Mouse (Mus musculus) forebrain, embryonic 15.5 days (tissue): ENCODE measurements around the gene Cdc37l1. TPM values are rescaled to one million over a fixed set of nuclear protein-coding genes. Genes with fewer than 3 reads are reported as not detected.

Source experiments
- ATAC-seq: fragments of 200-750 bp; cut with Nextera tagmentation; replicated peaks from 2 replicates; pipeline ENCODE4 v1.8.0; 2017; ENCODE audit warnings: mild to moderate bottlenecking, moderate TSS enrichment, moderate library complexity
- H3K27ac ChIP-seq: fragments of 300-500 bp; sonication (generic); replicated peaks from 2 replicates; pipeline ENCODE4 v1.5.1; 2015; ENCODE audit warnings: mild to moderate bottlenecking, inconsistent platforms
- H3K27me3 ChIP-seq: fragments of 300-500 bp; sonication (generic); 2 replicates; pipeline ENCODE4 v1.6.1; 2015; ENCODE audit warnings: inconsistent platforms
- H3K36me3 ChIP-seq: fragments of 300-500 bp; sonication (generic); 2 replicates; pipeline ENCODE4 v1.6.1; 2015; ENCODE audit warnings: mild to moderate bottlenecking, inconsistent platforms
- H3K4me1 ChIP-seq: fragments of 300-500 bp; sonication (generic); 2 replicates; pipeline ENCODE4 v1.6.1; 2015; ENCODE audit warnings: inconsistent platforms
- H3K4me2 ChIP-seq: fragments of 300-500 bp; sonication (generic); replicated peaks from 2 replicates; pipeline ENCODE4 v1.6.1; 2015; ENCODE audit warnings: mild to moderate bottlenecking, inconsistent platforms
- H3K4me3 ChIP-seq: fragments of 300-500 bp; sonication (generic); 2 replicates; pipeline ENCODE4 v1.5.1; 2015; ENCODE audit warnings: mild to moderate bottlenecking, inconsistent platforms
- H3K9ac ChIP-seq: fragments of 300-500 bp; sonication (generic); replicated peaks from 2 replicates; pipeline ENCODE4 v1.6.1; 2015; ENCODE audit warnings: mild to moderate bottlenecking, inconsistent platforms
- H3K9me3 ChIP-seq: fragments of 300-500 bp; sonication (generic); 2 replicates; pipeline ENCODE4 v1.6.1; 2016; ENCODE audit warnings: inconsistent platforms
- WGBS: fragments of 180-500 bp; shearing (Covaris S2); methylation state at CpG from one replicate; pipeline ENCODE4 v1.1.7; 2015; ENCODE audit warnings: mixed read lengths; 5-methylcytosine and 5-hydroxymethylcytosine counted together
- polyA plus RNA-seq: library from polyadenylated mRNA; unstranded; fragments of >200 nt; fragmentation: Nextera tagmentation; extraction: Ambion mirVana; gene quantifications from 2 replicates; pipeline ENCODE4 v1.2.1, GENCODE M21; 2015

Cdc37l1 gene
- polyA plus RNA-seq, 1 experiment from 2014 or later: 58.1 TPM

DNA sequence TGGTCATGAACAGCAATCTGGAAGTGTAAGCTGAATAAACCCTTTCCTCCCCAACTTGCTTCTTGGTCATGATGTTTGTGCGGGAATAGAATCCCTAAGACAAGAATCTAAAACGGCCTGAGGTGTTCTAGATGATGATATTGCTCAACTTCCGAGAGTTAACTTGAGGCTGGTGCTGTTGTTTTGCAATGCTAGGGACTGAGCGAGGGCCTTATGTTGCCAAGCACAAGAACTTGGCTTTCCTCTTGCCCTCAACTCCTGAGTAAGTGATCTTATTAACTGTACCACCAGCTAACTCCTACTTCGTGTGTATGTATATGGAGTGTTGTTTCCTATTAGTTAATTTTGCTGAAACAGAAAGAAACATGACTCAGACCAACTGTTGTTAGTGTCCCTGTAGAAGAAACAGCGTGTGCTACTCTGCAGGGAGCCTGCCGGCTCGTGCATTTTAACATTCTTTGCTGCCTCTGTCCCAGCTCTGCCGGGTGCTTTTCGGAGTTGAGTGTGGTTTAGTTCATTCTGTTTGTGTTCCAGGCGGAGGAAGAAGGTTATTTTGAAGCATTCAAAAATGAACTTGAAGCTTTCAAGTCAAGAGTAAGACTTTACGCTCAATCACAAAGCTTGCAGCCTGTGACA lies 21.3 kb downstream of the Cdc37l1 start:
- 85% methylated on average over 12 of the region's 12 CpGs for WGBS
- Histone ChIP-seq H3K9me3 (no peaks in the 10 kb centered on the region), H3K4me3 (no peak overlapping the region), H3K9ac (no peak overlapping the region), H3K36me3 (peaks cover 59% of the 10 kb centered on the region), H3K27ac (no peak overlapping the region), H3K4me2 (no peak overlapping the region), H3K27me3 (no peaks in the 10 kb centered on the region), H3K4me1 (no peaks in the 10 kb centered on the region)
- no peak for ATAC-seq

- no peaks in the 10 kb centered on the region for H3K27me3 ChIP-seq
- H3K9me3 ChIP-seq: no peaks in the 10 kb centered on the region
- no peak overlapping the region for H3K27ac ChIP-seq
- no peak overlapping the region for H3K4me3 ChIP-seq
- WGBS: 89% methylated on average over 5 of the region's 5 CpGs
- H3K9ac ChIP-seq: no peak overlapping the region
- no peaks in the 10 kb centered on the region for H3K4me1 ChIP-seq
- no peak overlapping the region for H3K4me2 ChIP-seq
- H3K36me3 ChIP-seq: peaks cover 61% of the 10 kb centered on the region
- no peak for ATAC-seq
Observed at GRCm38 (mm10) chr19:29014466-29015055, 24.4 kb downstream of the Cdc37l1 start.

- 89% methylated on average over 8 of the region's 8 CpGs for WGBS
- H3K36me3 ChIP-seq: peaks cover 67% of the 10 kb centered on the region
Observed at GRCm38 (mm10) chr19:29015410-29016203, 25.5 kb downstream of the Cdc37l1 start.

GRCm38 (mm10) chr19:29016204-29016765 lies 26.1 kb downstream of the Cdc37l1 start:
- no peak overlapping the region for H3K4me2 ChIP-seq
- no peaks in the 10 kb centered on the region for H3K27me3 ChIP-seq
- no peak overlapping the region for H3K9ac ChIP-seq
- H3K4me1 ChIP-seq: no peaks in the 10 kb centered on the region
- no peak for ATAC-seq
- no peaks in the 10 kb centered on the region for H3K9me3 ChIP-seq
- peaks cover 70% of the 10 kb centered on the region for H3K36me3 ChIP-seq
- 90% methylated on average over 5 of the region's 5 CpGs for WGBS
- H3K4me3 ChIP-seq: no peak overlapping the region
- H3K27ac ChIP-seq: no peak overlapping the region

More at GRCm38 (mm10) chr19:29015410-29016203, 25.5 kb downstream of the Cdc37l1 start:
- no peak overlapping the region for H3K27ac ChIP-seq
- no peak overlapping the region for H3K9ac ChIP-seq
- no peak overlapping the region for H3K4me3 ChIP-seq
- ATAC-seq: no peak
- H3K4me2 ChIP-seq: no peak overlapping the region
- H3K9me3 ChIP-seq: no peaks in the 10 kb centered on the region
- no peaks in the 10 kb centered on the region for H3K4me1 ChIP-seq
- H3K27me3 ChIP-seq: no peaks in the 10 kb centered on the region

- H3K27ac ChIP-seq: no peak overlapping the region
Observed at GRCm38 (mm10) chr19:29016786-29017185, 26.6 kb downstream of the Cdc37l1 start.

GRCm38 (mm10) chr19:29019647-29020046 lies 29.5 kb downstream of the Cdc37l1 start:
- no peak overlapping the region for H3K4me3 ChIP-seq
- no peaks in the 10 kb centered on the region for H3K9me3 ChIP-seq
- H3K36me3 ChIP-seq: peaks cover 64% of the 10 kb centered on the region
- H3K4me1 ChIP-seq: peaks cover 8% of the 10 kb centered on the region
- 91% methylated on average over 3 of the region's 3 CpGs for WGBS
- H3K4me2 ChIP-seq: no peak overlapping the region
- no peak overlapping the region for H3K27ac ChIP-seq
- H3K9ac ChIP-seq: no peak overlapping the region
- ATAC-seq: no peak
- no peaks in the 10 kb centered on the region for H3K27me3 ChIP-seq

More at GRCm38 (mm10) chr19:29016786-29017185, 26.6 kb downstream of the Cdc37l1 start:
- Histone ChIP-seq H3K9ac (no peak overlapping the region), H3K27me3 (no peaks in the 10 kb centered on the region), H3K36me3 (peaks cover 70% of the 10 kb centered on the region), H3K4me2 (no peak overlapping the region), H3K4me3 (no peak overlapping the region), H3K9me3 (no peaks in the 10 kb centered on the region), H3K4me1 (no peaks in the 10 kb centered on the region)
- ATAC-seq: no peak
- 90% methylated on average over 5 of the region's 5 CpGs for WGBS

- no peak overlapping the region for H3K4me2 ChIP-seq
- no peak overlapping the region for H3K27ac ChIP-seq
- H3K36me3 ChIP-seq: peaks cover 63% of the 10 kb centered on the region
- WGBS: 94% methylated on average over 7 of the region's 7 CpGs
- H3K9me3 ChIP-seq: no peaks in the 10 kb centered on the region
- no peaks in the 10 kb centered on the region for H3K27me3 ChIP-seq
- ATAC-seq: no peak
- no peak overlapping the region for H3K4me3 ChIP-seq
- peaks cover 9% of the 10 kb centered on the region for H3K4me1 ChIP-seq
- no peak overlapping the region for H3K9ac ChIP-seq
Observed at GRCm38 (mm10) chr19:29021754-29022345, 31.7 kb downstream of the Cdc37l1 start.

DNA sequence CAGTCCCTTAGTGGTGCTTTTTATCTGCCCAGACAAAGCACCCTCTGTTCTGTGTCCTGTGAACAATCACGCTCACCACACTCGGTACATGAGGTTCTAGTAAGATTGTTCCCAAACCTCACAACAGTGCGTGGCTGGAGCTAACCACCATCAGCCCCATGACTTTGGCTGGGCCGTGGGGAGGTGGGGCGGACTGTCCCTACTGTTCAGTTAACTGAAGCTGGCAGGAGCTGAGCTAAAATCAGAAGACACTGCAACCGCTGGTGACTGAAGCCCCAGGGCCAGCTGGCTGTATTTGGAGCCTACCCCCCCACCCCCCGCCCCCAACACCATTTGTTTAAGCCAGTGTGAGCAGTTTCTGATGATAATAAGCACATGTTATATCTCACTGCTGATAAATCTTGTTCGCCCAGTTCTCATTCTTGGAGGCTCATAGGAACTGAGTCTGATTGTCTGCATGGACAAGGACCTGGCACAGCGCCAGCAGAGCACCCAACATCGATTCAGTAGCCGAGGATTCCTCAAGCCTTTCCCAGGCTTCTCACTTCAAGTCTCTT lies 34.3 kb downstream of the Cdc37l1 start:
- H3K27ac ChIP-seq: peak overlapping the region; percentile 28
- ATAC-seq: peak; percentile 63
- no peak overlapping the region for H3K4me2 ChIP-seq
- H3K9ac ChIP-seq: no peak overlapping the region
- peaks cover 45% of the 10 kb centered on the region for H3K36me3 ChIP-seq
- H3K9me3 ChIP-seq: no peaks in the 10 kb centered on the region
- H3K27me3 ChIP-seq: no peaks in the 10 kb centered on the region
- 42% methylated on average over 11 of the region's 11 CpGs for WGBS
- H3K4me3 ChIP-seq: no peak overlapping the region
- peaks cover 9% of the 10 kb centered on the region for H3K4me1 ChIP-seq

DNA sequence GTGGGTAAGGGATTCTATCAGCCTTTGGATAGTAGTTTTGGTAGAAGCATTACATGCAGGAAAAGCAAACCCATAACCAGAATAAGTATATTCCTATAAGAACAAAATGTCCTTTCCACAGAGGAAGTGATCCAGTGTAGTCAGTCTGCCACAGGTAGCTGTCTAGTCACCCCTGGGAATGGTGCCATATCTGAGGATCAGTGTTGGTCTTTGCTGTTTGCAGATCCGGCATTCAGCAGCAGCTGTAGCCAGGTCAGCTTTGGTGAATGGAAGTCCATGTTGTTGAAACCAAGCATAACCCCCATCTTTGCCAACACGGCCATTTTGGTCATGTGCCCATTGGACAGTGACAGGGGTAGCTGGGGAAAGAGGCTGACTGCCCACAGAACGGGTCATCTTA lies 41.6 kb downstream of the Cdc37l1 start:
- no peak for ATAC-seq
- 95% methylated on average over 3 of the region's 3 CpGs for WGBS

GRCm38 (mm10) chr19:29032662-29033061 lies 42.5 kb downstream of the Cdc37l1 start:
- Histone ChIP-seq H3K4me2 (no peak overlapping the region), H3K9ac (no peak overlapping the region), H3K27me3 (no peaks in the 10 kb centered on the region), H3K9me3 (no peaks in the 10 kb centered on the region), H3K36me3 (peaks cover 5% of the 10 kb centered on the region; the same call in 1 of the 2 replicates), H3K4me1 (no peaks in the 10 kb centered on the region), H3K4me3 (no peak overlapping the region), H3K27ac (no peak overlapping the region)
- ATAC-seq: no peak

More for the DNA sequence above, 41.6 kb downstream of the Cdc37l1 start:
- Histone ChIP-seq H3K27me3 (no peaks in the 10 kb centered on the region), H3K4me3 (no peak overlapping the region), H3K9me3 (no peaks in the 10 kb centered on the region), H3K4me1 (no peaks in the 10 kb centered on the region), H3K4me2 (no peak overlapping the region), H3K27ac (no peak overlapping the region), H3K9ac (no peak overlapping the region), H3K36me3 (peaks cover 8% of the 10 kb centered on the region; the same call in 1 of the 2 replicates)

GRCm38 (mm10) chr19:29037026-29037425 lies 46.9 kb downstream of the Cdc37l1 start:
- WGBS: 88% methylated on average over 5 of the region's 5 CpGs
- no peak overlapping the region for H3K4me3 ChIP-seq
- H3K27ac ChIP-seq: no peak overlapping the region
- no peaks in the 10 kb centered on the region for H3K9me3 ChIP-seq
- H3K4me2 ChIP-seq: no peak overlapping the region
- no peaks in the 10 kb centered on the region for H3K27me3 ChIP-seq
- H3K4me1 ChIP-seq: no peaks in the 10 kb centered on the region
- no peak for ATAC-seq
- H3K9ac ChIP-seq: no peak overlapping the region
- H3K36me3 ChIP-seq: peaks cover 10% of the 10 kb centered on the region; the same call in 1 of the 2 replicates
